In genomic region chr12:108409100-108409499, GRCm38 (mm10) we compare ENCODE assay signal across 18 mouse cellular contexts.
"Had no signal": no experiment of that assay in that cellular context is flagged by ENCODE, and none has a peak within 500 bp of the region (broad histone marks: within the 10 kb centered on the region; RNA-seq: fewer than 3 reads in every experiment).

No protein-coding gene starts in this region.

- H3K4me3 ChIP-seq: limb, embryonic 15.5 days; lung, embryonic 15.5 days; megakaryocyte, embryonic 14.5 days; neural tube, embryonic 12.5 days; neural tube, embryonic 15.5 days; stomach, embryonic 15.5 days had no signal

- H3K27me3 ChIP-seq: limb, embryonic 15.5 days; lung, embryonic 15.5 days; neural tube, embryonic 12.5 days; neural tube, embryonic 15.5 days; stomach, embryonic 15.5 days had no signal

- DNase-seq: kidney, adult 9 months; kidney, postnatal 14 days; kidney, postnatal 4 days; liver, postnatal 0 days; lung, postnatal 10 days; lung, postnatal 36 days; midbrain, embryonic 14.5 days; right cerebral cortex, adult 18-20 months; right cerebral cortex, postnatal 14 days; right cerebral cortex, postnatal 4 days; thymus, postnatal 25 days had no signal

- H3K36me3 ChIP-seq: limb, embryonic 15.5 days; lung, embryonic 15.5 days; neural tube, embryonic 12.5 days; neural tube, embryonic 15.5 days; stomach, embryonic 15.5 days had no signal

- H3K27ac ChIP-seq: limb, embryonic 15.5 days; liver, embryonic 14.5 days; lung, embryonic 15.5 days; neural tube, embryonic 12.5 days; neural tube, embryonic 15.5 days; stomach, embryonic 15.5 days had no signal
